24 mouse cellular contexts compared by ENCODE assay signal in genomic region chr6:77811041-77811440, GRCm38 (mm10).
DNase-seq lines count a peak whose midpoint lies in the region; ATAC-seq lines count a peak whose summit lies in the region.
"Had no signal": no experiment of that assay in that cellular context is flagged by ENCODE, and none has a peak within 500 bp of the region (broad histone marks: within the 10 kb centered on the region; RNA-seq: fewer than 3 reads in every experiment).

No protein-coding gene starts in this region.

- H3K9me3 ChIP-seq in hindbrain, embryonic 10.5 days: no peaks in the 10 kb centered on the region
- no peaks in the 10 kb centered on the region for H3K9me3 ChIP-seq in hindbrain, embryonic 12.5 days (replicated peaks)
- H3K9me3 ChIP-seq in midbrain, embryonic 12.5 days: no peaks in the 10 kb centered on the region
- no peaks in the 10 kb centered on the region for H3K9me3 ChIP-seq in midbrain, embryonic 10.5 days (replicated peaks)
- H3K9me3 ChIP-seq in neural tube, embryonic 12.5 days: no peaks in the 10 kb centered on the region
- no peaks in the 10 kb centered on the region for H3K9me3 ChIP-seq in neural tube, embryonic 13.5 days
- H3K9me3 ChIP-seq: embryonic facial prominence, embryonic 15.5 days; forebrain, embryonic 10.5 days; heart, embryonic 13.5 days; hindbrain, embryonic 15.5 days had no signal

- 79% methylated on average over 3 of the region's 3 CpGs for WGBS in hindbrain, embryonic 10.5 days
- 66% methylated on average over 3 of the region's 3 CpGs for WGBS in hindbrain, embryonic 12.5 days
- 52% methylated on average over 3 of the region's 3 CpGs for WGBS in midbrain, embryonic 12.5 days
- 62% methylated on average over 3 of the region's 3 CpGs for WGBS in midbrain, embryonic 10.5 days
- 70% methylated on average over 3 of the region's 3 CpGs for WGBS in neural tube, embryonic 12.5 days
- WGBS in neural tube, embryonic 13.5 days: 66% methylated on average over 3 of the region's 3 CpGs

- no peaks in the 10 kb centered on the region for H3K36me3 ChIP-seq in hindbrain, embryonic 10.5 days
- no peaks in the 10 kb centered on the region for H3K36me3 ChIP-seq in hindbrain, embryonic 12.5 days
- no peaks in the 10 kb centered on the region for H3K36me3 ChIP-seq in midbrain, embryonic 12.5 days
- no peaks in the 10 kb centered on the region for H3K36me3 ChIP-seq in midbrain, embryonic 10.5 days
- H3K36me3 ChIP-seq in neural tube, embryonic 12.5 days: no peaks in the 10 kb centered on the region
- H3K36me3 ChIP-seq in neural tube, embryonic 13.5 days: no peaks in the 10 kb centered on the region
- H3K36me3 ChIP-seq: embryonic facial prominence, embryonic 15.5 days; forebrain, embryonic 10.5 days; heart, embryonic 13.5 days; hindbrain, embryonic 15.5 days had no signal

- H3K27ac ChIP-seq in hindbrain, embryonic 10.5 days: peak overlapping the region; percentile 40; the same call in 1 of the 2 replicates
- H3K27ac ChIP-seq in hindbrain, embryonic 12.5 days: no peak overlapping the region
- H3K27ac ChIP-seq in midbrain, embryonic 12.5 days (replicated peaks): peak overlapping the region; percentile 54; the same call in 1 of the 2 replicates
- no peak overlapping the region for H3K27ac ChIP-seq in midbrain, embryonic 10.5 days (replicated peaks)
- 0 out of 2 replicates have a peak overlapping the region, but pooled peaks have one; percentile 5 for H3K27ac ChIP-seq in neural tube, embryonic 12.5 days
- no peak overlapping the region; the same call in 1 of the 2 replicates for H3K27ac ChIP-seq in neural tube, embryonic 13.5 days (replicated peaks)
- H3K27ac ChIP-seq: embryonic facial prominence, embryonic 15.5 days; forebrain, embryonic 10.5 days; gastrocnemius, adult 2 months; heart, embryonic 13.5 days; hindbrain, embryonic 15.5 days had no signal

- no peaks in the 10 kb centered on the region for H3K27me3 ChIP-seq in hindbrain, embryonic 10.5 days (ENCODE audit: insufficient read depth, poor library complexity, severe bottlenecking)
- H3K27me3 ChIP-seq in hindbrain, embryonic 12.5 days: no peaks in the 10 kb centered on the region
- no peaks in the 10 kb centered on the region for H3K27me3 ChIP-seq in midbrain, embryonic 12.5 days
- H3K27me3 ChIP-seq in midbrain, embryonic 10.5 days (ENCODE audit: low read depth, poor library complexity, severe bottlenecking): no peaks in the 10 kb centered on the region
- H3K27me3 ChIP-seq in neural tube, embryonic 12.5 days (replicated peaks): no peaks in the 10 kb centered on the region
- H3K27me3 ChIP-seq in neural tube, embryonic 13.5 days: no peaks in the 10 kb centered on the region
- H3K27me3 ChIP-seq: CH12.LX; embryonic facial prominence, embryonic 15.5 days; heart, embryonic 13.5 days; hindbrain, embryonic 15.5 days had no signal

- H3K4me2 ChIP-seq in hindbrain, embryonic 12.5 days (replicated peaks): no peak overlapping the region
- H3K4me2 ChIP-seq in midbrain, embryonic 12.5 days (replicated peaks): no peak overlapping the region
- no peak overlapping the region for H3K4me2 ChIP-seq in neural tube, embryonic 12.5 days (replicated peaks)
- no peak overlapping the region for H3K4me2 ChIP-seq in neural tube, embryonic 13.5 days
- H3K4me2 ChIP-seq: embryonic facial prominence, embryonic 15.5 days; heart, embryonic 13.5 days; hindbrain, embryonic 15.5 days had no signal

- H3K9ac ChIP-seq in hindbrain, embryonic 12.5 days: no peak overlapping the region
- no peak overlapping the region for H3K9ac ChIP-seq in midbrain, embryonic 12.5 days (replicated peaks)
- no peak overlapping the region for H3K9ac ChIP-seq in neural tube, embryonic 12.5 days
- no peak overlapping the region for H3K9ac ChIP-seq in neural tube, embryonic 13.5 days
- H3K9ac ChIP-seq: embryonic facial prominence, embryonic 15.5 days; heart, embryonic 13.5 days; hindbrain, embryonic 15.5 days had no signal

- no peak overlapping the region for H3K4me3 ChIP-seq in hindbrain, embryonic 10.5 days
- no peak overlapping the region for H3K4me3 ChIP-seq in hindbrain, embryonic 12.5 days
- H3K4me3 ChIP-seq in midbrain, embryonic 12.5 days: no peak overlapping the region
- no peak overlapping the region for H3K4me3 ChIP-seq in midbrain, embryonic 10.5 days
- no peak overlapping the region for H3K4me3 ChIP-seq in neural tube, embryonic 12.5 days
- no peak overlapping the region for H3K4me3 ChIP-seq in neural tube, embryonic 13.5 days
- H3K4me3 ChIP-seq: embryonic facial prominence, embryonic 15.5 days; erythroblast, embryonic 14.5 days; forebrain, embryonic 10.5 days; gastrocnemius, adult 2 months; heart, embryonic 13.5 days; hindbrain, embryonic 15.5 days had no signal

- ATAC-seq in hindbrain, embryonic 12.5 days (ENCODE audit: low FRiP score): no peak
- ATAC-seq in midbrain, embryonic 12.5 days (ENCODE audit: low FRiP score, low read depth): no peak
- ATAC-seq in neural tube, embryonic 12.5 days (ENCODE audit: low FRiP score, low read depth): no peak
- ATAC-seq in neural tube, embryonic 13.5 days (ENCODE audit: low read depth): peak; percentile 72; the same call in 1 of the 2 replicates
- ATAC-seq: activated CD4-positive, CD25-positive, alpha-beta regulatory T cell, adult 4 months; forebrain, embryonic 14.5 days; Patski had no signal

- peak; percentile 7 for DNase-seq in hindbrain, embryonic 10.5 days (ENCODE audit: low spot score)
- DNase-seq in midbrain, embryonic 10.5 days (ENCODE audit: low spot score): no peak
- no peak for DNase-seq in neural tube, embryonic 10.5 days (ENCODE audit: extremely low spot score, low spot score)
- DNase-seq in natural killer cell, adult 2 months (ENCODE audit: low spot score in 2 of 2): no peak
- DNase-seq: adrenal gland, postnatal 14 days; cerebellum, adult 18-20 months; cerebellum, adult 9-11 months; cerebellum, postnatal 36 days; gastrocnemius, adult 2 months; gastrocnemius, postnatal 25 days; heart, postnatal 36 days had no signal

- 0 out of 2 replicates have a peak, but pooled peaks cover 4% of the 10 kb centered on the region for H3K4me1 ChIP-seq in hindbrain, embryonic 10.5 days (replicated peaks)
- peaks cover 6% of the 10 kb centered on the region for H3K4me1 ChIP-seq in hindbrain, embryonic 12.5 days
- H3K4me1 ChIP-seq in midbrain, embryonic 12.5 days: peaks cover 13% of the 10 kb centered on the region
- peaks cover 42% of the 10 kb centered on the region for H3K4me1 ChIP-seq in midbrain, embryonic 10.5 days
- H3K4me1 ChIP-seq in neural tube, embryonic 12.5 days: no peaks in the 10 kb centered on the region
- peaks cover 9% of the 10 kb centered on the region; the same call in 1 of the 2 replicates for H3K4me1 ChIP-seq in neural tube, embryonic 13.5 days (replicated peaks)
- H3K4me1 ChIP-seq: embryonic facial prominence, embryonic 15.5 days; heart, embryonic 13.5 days had no signal

Comparison
In these comparisons a context has a peak if more than half of its experiments do, and no peak if none do; other contexts are left out.
1. H3K27ac ChIP-seq: peak in hindbrain, embryonic 10.5 days (single experiment), midbrain, embryonic 12.5 days (single experiment) and neural tube, embryonic 12.5 days (single experiment); none in hindbrain, embryonic 12.5 days (single experiment), midbrain, embryonic 10.5 days (single experiment) and neural tube, embryonic 13.5 days (single experiment).